Mouse (Mus musculus): ENCODE data around the gene Celf1. TPM values are rescaled to one million over a fixed set of nuclear protein-coding genes. Genes with fewer than 3 reads are reported as not detected.
"Not testable (repeated sequence)": the region's sequence is repeated elsewhere in the genome, so short reads cannot be mapped to it uniquely, and the experiment has no call there.

Gene Celf1
- total RNA-seq (2012; rRNA removed): 61.7 and 73.0 TPM in 2 replicates

GRCm38 (mm10) chr2:90940233-90941229 is at the start of gene Celf1:
Gene Celf1, plus strand, starts transcription at chr2:90940382.
- DNase-seq (ENCODE audit: low read depth, low spot score): peak; percentile 51
- Histone ChIP-seq H3K9ac (ENCODE audit: insufficient read depth, low read depth, low read length, poor library complexity, severe bottlenecking) (peak within 1 kb of the TSS; percentile 94), H3K9me3 (ENCODE audit: control insufficient read depth, insufficient read depth, low read depth, low read length) (no peaks in the 10 kb centered on the region), H3K36me3 (ENCODE audit: control insufficient read depth, insufficient read depth, low read length, poor library complexity, severe bottlenecking) (no peaks in the 10 kb centered on the region), H3K4me3 (ENCODE audit: insufficient read depth in 1 of 2, low read depth in 1 of 2, low read length in 2 of 2, poor library complexity in 1 of 2, severe bottlenecking in 1 of 2) (peak within 1 kb of the TSS; percentile 94 to 97), H3K27ac (ENCODE audit: insufficient read depth, low read depth, low read length, poor library complexity, severe bottlenecking) (peak within 1 kb of the TSS; percentile 84), H3K4me1 (ENCODE audit: control insufficient read depth in 2 of 2, insufficient read depth in 2 of 2, low read length in 2 of 2, poor library complexity in 1 of 2) (peaks cover 1 to 5% of the 10 kb centered on the region in 2 experiments; a peak in 2 of 4 replicates)
- TF ChIP-seq HCFC1 (IDR thresholded peaks at IDR 0.05; ENCODE audit: borderline replicate concordance, insufficient read depth, low read length): peak; percentile 26; the same call in 1 of the 2 replicates
- TF ChIP-seq ZC3H11A (IDR thresholded peaks at IDR 0.05; ENCODE audit: borderline replicate concordance, low read depth, low read length): no peak
- no peak for TF ChIP-seq ZNF384 (IDR thresholded peaks at IDR 0.05; ENCODE audit: low read depth, low read length)
- no peak for TF ChIP-seq MAFK (IDR thresholded peaks at IDR 0.05; ENCODE audit: insufficient read depth, low read depth, low read length)
- no peak; the same call in 1 of the 2 replicates for TF ChIP-seq CHD2 (IDR thresholded peaks at IDR 0.05; ENCODE audit: low read depth, low read length)
- in situ Hi-C loops (cut with MboI; ENCODE audit: low sequenced_read_pairs in 2 of 2, unreplicated experiment in 2 of 2): no loop called here

- in situ Hi-C loops (cut with MboI; ENCODE audit: low sequenced_read_pairs in 2 of 2, unreplicated experiment in 2 of 2): no loop called here
- no peak overlapping the region for H3K27ac ChIP-seq (ENCODE audit: insufficient read depth, low read depth, low read length, poor library complexity, severe bottlenecking)
- no peak overlapping the region for H3K9ac ChIP-seq (ENCODE audit: insufficient read depth, low read depth, low read length, poor library complexity, severe bottlenecking)
- no peaks in the 10 kb centered on the region for H3K9me3 ChIP-seq (ENCODE audit: control insufficient read depth, insufficient read depth, low read depth, low read length)
- DNase-seq (ENCODE audit: low read depth, low spot score): no peak
- H3K4me3 ChIP-seq (ENCODE audit: insufficient read depth in 1 of 2, low read depth in 1 of 2, low read length in 2 of 2, poor library complexity in 1 of 2, severe bottlenecking in 1 of 2): no peak overlapping the region
- peaks cover 11% of the 10 kb centered on the region for H3K36me3 ChIP-seq (ENCODE audit: control insufficient read depth, insufficient read depth, low read length, poor library complexity, severe bottlenecking)
- TF ChIP-seq MAFK (IDR thresholded peaks at IDR 0.05; ENCODE audit: insufficient read depth, low read depth, low read length) (no peak), ZC3H11A (IDR thresholded peaks at IDR 0.05; ENCODE audit: borderline replicate concordance, low read depth, low read length) (no peak), ZNF384 (IDR thresholded peaks at IDR 0.05; ENCODE audit: low read depth, low read length) (no peak), CHD2 (IDR thresholded peaks at IDR 0.05; ENCODE audit: low read depth, low read length) (no peak), HCFC1 (IDR thresholded peaks at IDR 0.05; ENCODE audit: borderline replicate concordance, insufficient read depth, low read length) (no peak)
- 0 out of 4 replicates have a peak, but pooled peaks cover 0 to 2% of the 10 kb centered on the region in 2 experiments for H3K4me1 ChIP-seq (ENCODE audit: control insufficient read depth in 2 of 2, insufficient read depth in 2 of 2, low read length in 2 of 2, poor library complexity in 1 of 2)
Observed at GRCm38 (mm10) chr2:90893673-90894298, 46.4 kb upstream of the Celf1 start.

GRCm38 (mm10) chr2:90894299-90894677 is 45.9 kb upstream of the Celf1 start:
- in situ Hi-C loops (cut with MboI; ENCODE audit: low sequenced_read_pairs in 2 of 2, unreplicated experiment in 2 of 2); H3K4me3 ChIP-seq (ENCODE audit: insufficient read depth in 1 of 2, low read depth in 1 of 2, low read length in 2 of 2, poor library complexity in 1 of 2, severe bottlenecking in 1 of 2); H3K9me3 ChIP-seq (ENCODE audit: control insufficient read depth, insufficient read depth, low read depth, low read length); H3K9ac ChIP-seq (ENCODE audit: insufficient read depth, low read depth, low read length, poor library complexity, severe bottlenecking); H3K27ac ChIP-seq (ENCODE audit: insufficient read depth, low read depth, low read length, poor library complexity, severe bottlenecking); DNase-seq (ENCODE audit: low read depth, low spot score); H3K4me1 ChIP-seq (ENCODE audit: control insufficient read depth in 2 of 2, insufficient read depth in 2 of 2, low read length in 2 of 2, poor library complexity in 1 of 2): not testable (repeated sequence)
- peaks cover 11% of the 10 kb centered on the region for H3K36me3 ChIP-seq (ENCODE audit: control insufficient read depth, insufficient read depth, low read length, poor library complexity, severe bottlenecking)

GRCm38 (mm10) chr2:90903398-90903797 is 36.8 kb upstream of the Celf1 start:
- Histone ChIP-seq H3K27ac (ENCODE audit: insufficient read depth, low read depth, low read length, poor library complexity, severe bottlenecking) (no peak overlapping the region), H3K4me1 (ENCODE audit: control insufficient read depth in 2 of 2, insufficient read depth in 2 of 2, low read length in 2 of 2, poor library complexity in 1 of 2) (0 out of 4 replicates have a peak, but pooled peaks cover 0 to 2% of the 10 kb centered on the region in 2 experiments), H3K9me3 (ENCODE audit: control insufficient read depth, insufficient read depth, low read depth, low read length) (no peaks in the 10 kb centered on the region), H3K9ac (ENCODE audit: insufficient read depth, low read depth, low read length, poor library complexity, severe bottlenecking) (no peak overlapping the region), H3K4me3 (ENCODE audit: insufficient read depth in 1 of 2, low read depth in 1 of 2, low read length in 2 of 2, poor library complexity in 1 of 2, severe bottlenecking in 1 of 2) (peak overlapping the region; percentile 86 to 90; a peak in 3 of 4 replicates), H3K36me3 (ENCODE audit: control insufficient read depth, insufficient read depth, low read length, poor library complexity, severe bottlenecking) (peaks cover 15% of the 10 kb centered on the region)
- in situ Hi-C loops (cut with MboI; ENCODE audit: low sequenced_read_pairs in 2 of 2, unreplicated experiment in 2 of 2): no loop called here
- TF ChIP-seq HCFC1 (IDR thresholded peaks at IDR 0.05; ENCODE audit: borderline replicate concordance, insufficient read depth, low read length) (no peak), ZNF384 (IDR thresholded peaks at IDR 0.05; ENCODE audit: low read depth, low read length) (no peak), CHD2 (IDR thresholded peaks at IDR 0.05; ENCODE audit: low read depth, low read length) (no peak)
- DNase-seq (ENCODE audit: low read depth, low spot score): no peak

Measured in ES-E14 (cell line).